Mouse (Mus musculus) adrenal gland, adult (tissue): ENCODE measurements around the gene Ptprs.

Experiments
- DNase-seq, 2 experiments: peaks; one replicate each; pipeline ENCODE4 v3.0.0; 2022 to 2023; ENCODE audit warnings: low spot score in 1 of 2; ENCODE audit not compliant: inconsistent age in 2 of 2

The Ptprs gene

DNA sequence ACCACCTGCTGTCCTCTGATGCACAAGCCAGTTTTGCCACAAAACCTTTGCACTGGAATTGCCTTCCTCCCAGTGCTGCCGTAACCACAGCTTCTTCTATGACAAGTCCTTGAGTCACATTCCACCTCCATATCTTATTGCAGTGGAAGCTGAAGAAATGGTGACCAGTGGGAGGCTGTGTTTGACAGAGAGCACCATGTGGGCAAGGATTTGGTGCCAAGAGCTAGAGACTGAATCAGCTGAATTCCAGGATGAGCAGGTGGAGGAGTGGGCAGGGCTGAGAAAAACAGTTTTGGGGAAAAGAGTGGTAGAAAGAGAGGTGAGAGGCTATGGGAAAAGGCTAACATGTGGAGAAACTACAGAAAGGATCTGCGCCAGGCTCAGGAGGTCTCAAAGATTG is 17.6 kb upstream of the Ptprs start:
- no peak for DNase-seq

DNA sequence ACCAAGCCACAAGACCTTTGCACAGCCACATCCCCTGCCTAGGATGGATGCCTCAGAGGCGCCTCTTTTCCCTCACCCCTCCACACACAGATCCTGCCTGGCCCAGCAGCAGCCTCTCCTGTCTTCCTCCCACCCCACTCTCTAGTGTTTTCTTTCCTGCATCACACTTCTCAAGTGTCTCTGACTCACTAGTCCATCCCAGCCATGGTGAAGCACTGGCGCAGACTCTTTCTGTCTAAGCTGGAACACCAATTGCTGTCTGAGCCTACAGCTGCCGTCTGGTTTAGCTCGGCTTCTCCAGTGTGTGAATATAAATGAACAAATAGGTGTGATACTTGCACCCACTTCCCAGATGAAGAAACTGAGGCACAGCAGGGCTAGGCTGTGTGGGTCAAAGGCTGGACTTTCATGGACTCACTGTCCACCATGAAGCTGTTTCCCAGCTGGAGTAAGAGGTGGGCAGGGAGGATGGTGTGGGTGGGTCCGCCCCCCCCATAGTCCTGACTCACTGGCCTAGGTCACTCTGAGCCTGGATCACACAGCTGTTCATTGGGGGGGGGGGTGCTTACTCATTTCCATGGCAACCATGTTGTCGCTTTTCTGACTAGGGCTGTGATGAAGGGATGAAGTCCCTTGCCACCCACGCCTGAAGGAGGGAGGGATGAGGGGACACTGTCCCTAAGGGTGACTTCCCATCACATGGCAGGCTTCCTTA is 14.3 kb upstream of the Ptprs start:
- no peak for DNase-seq

DNA sequence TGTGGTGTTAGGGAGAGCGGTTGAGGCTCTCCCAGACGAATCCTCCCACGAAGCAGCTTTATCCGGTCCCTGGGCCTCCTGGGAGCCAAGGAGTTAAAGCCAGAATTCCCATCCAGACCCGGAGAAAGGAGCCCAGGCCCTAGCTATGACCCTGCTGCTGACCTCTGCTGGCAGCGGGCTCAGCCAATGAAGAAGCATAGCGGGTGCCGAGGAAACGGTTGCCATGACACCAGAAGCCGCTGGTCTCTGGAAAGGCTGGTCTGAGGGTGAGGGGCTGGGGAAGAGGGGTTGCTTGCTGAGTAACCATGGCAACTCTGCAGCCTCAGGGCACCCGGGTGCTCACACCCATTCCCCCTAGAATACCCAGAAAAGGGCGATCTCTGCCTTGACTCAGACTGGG is 11.7 kb upstream of the Ptprs start:
- no peak for DNase-seq

DNA sequence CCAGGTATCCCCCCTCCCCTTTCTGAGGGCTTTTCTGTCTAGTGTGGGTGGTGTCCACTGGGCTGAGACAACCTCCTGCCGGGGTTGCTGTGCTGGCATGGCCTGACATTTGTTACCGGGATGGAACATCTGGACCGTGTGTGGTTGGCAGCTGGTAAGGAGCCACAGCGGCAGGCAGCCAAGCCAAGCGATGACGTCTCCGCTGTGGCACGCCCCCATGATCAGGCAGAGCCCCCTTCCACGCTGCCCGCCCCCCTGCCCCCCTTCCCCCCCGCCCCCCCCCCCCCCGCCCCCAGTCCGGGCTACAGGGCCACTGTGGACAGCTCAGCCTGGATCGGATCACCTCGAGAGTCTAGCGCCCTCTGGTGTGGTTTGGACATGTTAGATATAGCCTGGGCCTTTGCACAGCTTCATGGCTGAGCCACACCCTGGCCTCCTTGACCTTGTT is 11.2 kb upstream of the Ptprs start:
- DNase-seq, result peak; percentile 59 to 80

DNA sequence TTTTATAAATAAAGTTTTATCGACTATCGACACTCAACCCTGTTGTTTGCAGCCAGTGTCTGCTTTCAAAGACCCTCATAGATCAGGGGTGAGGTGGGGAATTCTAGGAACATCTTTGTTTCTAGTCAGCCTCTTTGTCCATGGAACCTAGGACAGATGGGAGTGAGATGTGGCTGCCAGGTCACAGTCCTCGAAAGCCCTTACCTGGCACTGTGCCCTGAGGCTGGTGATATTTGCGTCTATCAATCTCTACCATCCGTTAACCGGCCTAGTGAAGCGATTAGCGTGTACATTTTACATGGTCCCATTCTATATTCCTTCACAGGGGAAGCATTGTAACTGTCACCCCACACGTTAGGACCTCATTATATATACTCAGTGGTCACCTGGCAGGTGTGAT is 9.6 kb upstream of the Ptprs start:
- no peak for DNase-seq

DNA sequence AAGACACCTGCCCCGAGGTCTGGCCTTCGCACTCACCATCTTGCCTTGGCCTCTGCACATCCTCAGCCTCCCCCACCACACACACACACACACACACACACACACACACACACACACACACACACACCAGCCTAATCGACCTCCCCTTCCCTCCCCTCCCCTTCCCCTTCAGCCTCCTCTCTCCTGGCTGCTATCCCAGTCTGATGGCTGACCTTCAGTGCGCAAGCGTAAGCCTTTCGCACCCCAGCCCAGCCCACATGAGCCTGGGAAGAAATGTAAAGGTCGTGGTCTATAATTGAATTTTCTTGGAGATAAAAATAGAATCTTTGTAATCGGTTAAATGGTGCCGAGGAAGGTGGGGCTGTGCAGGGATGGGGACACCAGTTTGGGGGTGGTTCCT is 8.8 kb upstream of the Ptprs start:
- peak in 1 of 2 experiments; percentile 67 for DNase-seq

DNA sequence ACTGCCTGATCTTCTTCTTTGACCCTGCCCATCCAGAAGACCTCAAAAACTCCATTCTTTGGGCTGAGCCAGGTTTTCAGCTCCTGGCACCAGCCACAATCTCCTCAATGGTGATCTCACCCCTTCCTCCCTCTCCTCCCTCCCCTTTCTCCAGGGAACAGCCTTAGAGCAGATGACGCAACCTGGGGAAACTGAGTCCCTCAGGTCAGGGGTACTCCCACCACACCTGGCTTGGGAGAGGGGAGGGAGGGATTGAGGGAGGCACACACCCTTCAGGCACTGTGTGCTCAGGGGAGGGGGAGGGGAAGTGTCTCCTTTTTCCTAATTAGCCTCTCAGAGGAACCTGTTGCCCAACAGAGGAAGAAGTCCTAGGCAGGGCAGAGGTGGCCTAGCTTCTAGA is 6.4 kb upstream of the Ptprs start:
- no peak for DNase-seq

DNA sequence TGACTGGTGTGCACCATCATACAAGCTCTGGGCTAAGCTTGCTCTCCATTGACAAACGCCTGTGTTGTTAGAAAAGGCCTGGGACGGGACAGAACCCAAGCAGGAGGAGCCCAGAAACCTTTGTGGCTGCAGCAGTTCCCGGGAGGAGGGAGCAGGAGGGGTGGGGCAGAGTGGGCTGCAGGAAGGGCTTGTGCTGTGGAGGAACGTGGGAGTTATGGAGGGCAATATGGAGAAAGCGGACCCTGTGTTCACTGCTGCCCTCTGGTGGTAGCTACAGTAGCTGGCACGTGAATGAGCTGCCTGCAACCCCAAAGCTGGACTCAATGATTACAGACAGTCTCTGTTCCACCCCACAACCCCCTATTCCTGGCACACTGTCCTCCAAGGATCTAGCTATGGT is 3.1 kb upstream of the Ptprs start:
- peak; percentile 81 to 94 for DNase-seq

DNA sequence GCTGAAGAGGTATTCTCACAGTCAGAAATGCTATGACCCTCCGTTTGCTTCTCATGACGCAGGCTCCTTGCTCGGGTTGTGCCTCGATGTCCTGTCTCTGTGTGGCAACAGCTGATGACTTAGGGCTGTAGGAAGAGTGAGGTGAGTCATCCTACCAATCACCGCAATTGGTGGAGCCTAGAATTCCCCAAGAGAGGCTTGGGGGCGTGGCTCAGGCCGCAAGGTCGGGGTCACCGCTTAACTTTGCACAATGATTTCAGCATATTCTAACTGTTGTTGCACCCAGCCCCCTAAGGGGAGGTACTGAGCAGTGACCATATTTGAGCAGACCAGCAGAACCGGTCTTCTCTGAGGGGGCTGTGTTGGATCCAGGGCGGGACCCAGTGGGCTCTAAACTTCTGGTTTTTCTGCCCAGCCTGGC is 1.9 kb upstream of the Ptprs start:
- DNase-seq, result peak; percentile 85 to 93

DNA sequence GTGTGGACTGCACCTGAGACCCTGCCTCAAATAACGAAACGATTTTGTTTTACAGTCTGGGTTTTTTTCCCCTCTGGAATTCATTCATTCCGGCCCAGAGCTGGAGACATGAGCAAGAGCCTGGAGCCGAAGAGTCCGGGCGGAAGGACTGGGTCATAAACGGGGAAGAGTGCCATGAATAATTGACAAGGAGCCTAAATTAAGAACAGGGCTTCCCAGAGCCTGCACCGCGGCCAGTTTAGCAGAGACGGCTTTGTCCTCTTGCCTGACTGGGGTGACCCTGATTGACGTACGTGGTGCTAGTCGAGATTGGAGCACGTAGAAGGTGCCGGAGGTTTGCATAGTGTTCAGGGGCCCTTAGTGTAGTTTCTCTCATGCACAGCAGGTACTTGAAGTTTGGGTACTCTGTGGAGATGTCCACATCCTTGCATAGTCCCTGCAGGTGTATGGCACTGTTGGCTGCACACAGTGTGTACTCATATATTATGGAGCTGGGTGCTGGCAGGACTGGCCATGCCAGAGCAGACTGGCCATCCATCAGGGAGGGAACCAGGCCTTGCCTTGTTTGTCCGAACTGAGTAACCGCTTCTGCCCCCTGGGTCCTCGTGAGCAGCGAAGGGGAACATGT is 1.0 kb upstream of the Ptprs start:
- DNase-seq, result peak; percentile 28 to 49

DNA sequence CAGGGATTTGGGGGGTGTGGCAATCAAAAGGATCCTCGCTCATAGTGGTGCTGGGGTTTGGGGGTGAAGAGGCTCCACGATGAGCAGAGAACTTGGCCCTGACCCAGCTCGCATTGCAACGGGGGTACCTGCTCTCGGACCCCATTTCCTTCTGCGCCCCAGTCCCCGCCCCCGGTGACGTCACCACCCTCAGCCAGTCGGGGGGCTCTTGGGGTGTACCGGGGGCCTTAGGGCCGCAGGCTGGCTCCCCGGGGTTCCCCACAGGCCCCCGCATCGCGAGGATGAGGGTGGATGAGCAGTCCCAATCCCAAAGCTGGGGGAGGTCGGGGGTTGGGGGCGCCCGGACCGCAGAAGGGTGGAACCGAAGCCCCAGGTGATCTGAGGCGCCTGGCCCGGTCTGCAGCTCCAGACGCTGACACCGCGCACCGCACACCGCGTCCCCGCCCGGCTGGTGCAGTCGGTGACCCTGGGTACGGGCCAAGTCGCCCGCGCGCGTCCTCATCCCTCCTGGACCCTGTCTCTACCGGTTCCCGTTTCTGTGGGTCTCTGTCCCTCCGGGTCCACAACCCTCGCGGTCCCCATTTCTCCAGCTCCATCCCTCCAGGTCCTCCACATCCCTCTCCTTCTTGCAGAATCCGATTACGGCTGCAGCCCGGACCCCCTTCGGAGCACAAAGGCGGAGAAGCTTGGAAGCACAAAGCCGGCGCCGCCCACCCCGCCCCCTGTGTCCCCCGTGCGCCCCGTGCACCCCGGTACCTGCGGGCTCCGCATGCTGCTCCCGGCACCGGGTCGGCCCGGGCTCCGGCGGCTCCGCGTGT is 490 bp downstream of the Ptprs start:
- peak; percentile 80 to 88 for DNase-seq

DNA sequence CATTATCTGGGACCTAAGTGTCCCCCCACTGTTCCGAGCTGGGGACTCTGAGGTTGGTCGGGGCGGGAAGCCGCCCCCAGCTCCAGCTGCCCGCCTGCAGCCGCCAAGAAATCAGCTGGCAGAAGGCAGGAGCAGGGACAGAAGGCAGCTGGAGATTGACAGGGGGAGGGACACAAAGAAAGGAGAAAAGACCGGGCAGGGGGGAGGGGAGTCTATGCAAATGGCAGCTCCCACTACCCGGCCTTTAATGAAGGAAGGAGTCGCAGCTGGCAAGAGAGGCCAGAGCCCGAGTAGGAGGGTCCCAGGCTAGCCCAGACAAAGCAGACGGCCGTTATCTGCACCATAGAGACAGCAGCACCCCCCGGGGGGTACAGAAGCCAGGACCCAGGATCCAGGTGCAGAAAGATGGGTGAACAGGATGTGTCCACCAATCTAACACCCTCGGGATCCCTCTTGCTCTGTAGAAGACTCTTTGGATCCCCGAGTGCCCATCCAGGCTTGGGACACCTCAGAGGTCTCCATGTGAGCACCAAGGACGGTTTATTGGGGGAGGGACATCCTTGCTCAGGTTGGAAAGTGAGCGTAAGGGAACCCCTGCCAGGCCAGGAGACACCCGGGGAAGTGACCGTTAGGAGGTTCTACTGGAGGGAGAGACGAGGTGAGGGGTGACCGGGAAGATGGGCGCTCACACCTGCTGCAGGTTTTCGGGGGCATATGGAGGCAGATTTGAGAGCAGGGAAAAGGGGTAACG is 1.3 kb downstream of the Ptprs start:
- DNase-seq, result peak; percentile 50 to 80

DNA sequence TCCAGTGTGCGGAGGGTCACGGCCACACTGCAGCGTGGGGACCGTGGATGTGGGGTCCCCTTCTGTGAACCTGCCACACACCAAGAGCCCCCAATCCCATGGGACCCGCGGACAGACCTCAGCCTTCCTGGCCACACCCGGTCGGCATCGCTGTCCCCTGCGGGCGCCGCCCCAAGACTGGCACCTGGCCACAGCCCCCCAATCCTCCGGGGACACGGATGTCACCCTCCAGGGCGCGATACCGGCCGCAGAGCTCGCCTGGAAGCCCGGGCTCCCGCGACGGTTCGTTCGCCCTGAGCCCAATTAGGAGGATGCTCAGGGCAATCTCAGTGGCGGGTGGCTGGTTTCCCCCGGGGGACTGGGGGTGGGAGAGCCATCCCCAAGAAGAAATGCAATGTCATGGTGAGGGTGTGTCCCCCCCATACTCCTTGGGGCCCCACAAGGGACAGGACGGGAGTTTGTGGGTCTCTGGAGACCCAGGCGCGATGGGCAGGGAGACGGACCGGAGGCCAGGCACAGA is 1.9 kb downstream of the Ptprs start:
- peak; percentile 50 to 80 for DNase-seq

DNA sequence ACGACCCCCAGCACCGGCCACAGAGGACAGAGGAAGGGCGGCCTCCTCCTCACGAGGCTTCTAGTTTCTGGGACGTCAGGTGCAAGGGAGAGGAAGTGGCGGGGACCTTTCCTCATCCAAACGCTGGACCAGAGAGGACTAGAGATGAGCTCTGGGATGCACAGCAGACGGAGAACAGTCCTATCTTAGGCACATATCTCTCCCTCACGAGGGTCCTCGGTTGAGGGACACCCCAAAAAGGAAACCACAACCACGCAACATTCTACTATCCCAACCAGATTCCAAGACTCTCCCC is 2.7 kb downstream of the Ptprs start:
- peak in 1 of 2 experiments; percentile 70 for DNase-seq

DNA sequence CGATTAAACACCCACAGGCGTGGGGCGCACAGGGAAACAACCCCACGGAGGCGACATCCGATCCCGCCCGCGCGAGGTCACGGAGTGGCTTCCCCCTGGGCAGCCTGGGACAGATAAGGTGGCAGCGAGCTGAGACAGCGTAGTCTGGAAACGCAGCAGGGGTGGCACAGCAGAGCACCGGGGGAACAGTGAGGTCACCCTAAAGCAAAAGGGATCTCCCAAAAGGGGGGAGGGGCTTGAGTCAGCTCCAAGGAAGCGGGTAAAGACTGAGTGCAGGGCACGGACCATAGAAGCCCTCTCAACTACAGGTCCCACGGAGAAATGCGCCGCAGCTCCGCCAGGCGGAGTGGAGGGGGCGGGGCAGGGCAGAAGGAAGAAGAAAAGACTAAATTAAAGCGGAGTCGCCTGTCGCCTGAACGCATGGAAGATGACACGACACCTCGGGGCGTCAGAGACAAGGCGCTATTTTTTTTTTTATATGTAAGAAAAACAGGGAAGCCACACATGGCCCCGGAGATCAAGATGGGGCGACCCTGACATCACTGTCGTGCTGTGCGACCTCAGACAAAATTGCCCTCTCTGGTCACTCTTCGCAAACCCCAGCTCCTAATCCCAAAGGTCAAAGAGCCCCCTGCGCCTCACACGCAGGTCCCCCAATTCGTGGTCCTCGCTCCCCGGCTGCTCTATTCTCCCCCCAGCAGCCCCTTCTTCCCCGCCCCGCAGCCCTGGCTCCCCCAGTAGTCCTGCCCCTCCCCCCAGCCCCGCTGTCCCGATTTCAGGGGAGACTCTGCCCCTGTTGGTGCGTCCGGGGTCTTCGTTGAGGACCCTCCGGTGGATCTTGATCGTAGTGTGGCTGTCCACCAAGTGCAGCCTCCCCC is 3.3 kb downstream of the Ptprs start:
- DNase-seq, result peak; percentile 85 to 89

DNA sequence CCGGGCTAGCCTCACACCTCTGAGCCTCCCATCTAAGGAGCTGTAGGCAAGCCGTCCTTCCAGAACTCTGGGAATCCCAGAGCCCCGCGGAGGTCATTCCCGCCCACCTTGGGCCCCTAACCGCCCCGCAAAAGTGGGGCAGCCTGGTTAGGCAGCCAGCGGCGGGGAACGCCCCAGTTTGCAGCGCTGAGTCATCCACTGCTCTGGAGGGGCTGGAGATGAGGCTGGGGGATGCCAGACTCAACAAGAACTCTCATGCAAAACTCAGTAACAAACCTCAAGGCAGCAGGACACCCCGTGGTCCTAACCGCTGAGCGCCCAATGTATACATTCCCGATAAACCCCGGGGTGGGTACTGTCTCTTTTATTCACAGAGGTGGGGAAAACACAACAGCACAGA is 4.2 kb downstream of the Ptprs start:
- peak; percentile 67 to 78 for DNase-seq

DNA sequence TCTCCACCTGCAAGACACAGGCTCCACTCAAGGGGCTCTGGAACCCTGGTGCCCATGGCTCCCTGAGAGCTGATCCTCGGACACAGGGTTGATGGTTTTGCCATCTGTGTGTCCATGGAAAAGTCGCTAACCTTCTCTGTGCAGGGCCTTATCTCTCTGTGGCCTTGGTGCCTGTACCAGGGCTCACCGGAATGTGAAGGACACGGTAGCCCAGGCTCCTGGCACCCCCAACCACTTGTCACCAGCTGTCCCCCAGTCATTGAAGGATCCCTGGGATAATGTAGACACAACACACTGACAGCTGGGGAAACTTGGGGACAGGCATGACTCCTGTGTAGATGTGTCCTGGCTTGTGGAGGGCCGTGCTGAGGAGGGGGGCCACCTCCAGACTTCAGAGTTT is 5.1 kb downstream of the Ptprs start:
- DNase-seq, result peak; percentile 82 to 86

DNA sequence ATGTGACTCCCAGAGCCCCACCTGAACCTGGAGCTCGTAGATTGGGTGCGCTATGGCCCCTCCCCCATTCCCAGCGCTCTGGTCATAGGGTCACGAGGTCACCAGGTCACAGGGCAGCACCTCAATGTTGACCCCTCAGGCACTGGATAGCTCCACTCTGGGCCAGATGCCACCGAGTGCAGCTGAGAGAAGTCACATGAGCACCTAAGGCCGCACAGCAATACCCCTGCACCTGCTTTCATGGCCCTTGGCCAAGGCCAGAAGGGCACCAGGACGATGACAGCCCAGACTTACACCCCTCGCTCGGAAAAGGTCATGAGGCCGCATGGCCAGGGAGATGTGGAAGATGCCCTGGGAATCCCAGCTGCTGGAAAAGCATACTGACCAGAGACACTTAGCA is 5.7 kb downstream of the Ptprs start:
- DNase-seq, result peak; percentile 63 to 68

DNA sequence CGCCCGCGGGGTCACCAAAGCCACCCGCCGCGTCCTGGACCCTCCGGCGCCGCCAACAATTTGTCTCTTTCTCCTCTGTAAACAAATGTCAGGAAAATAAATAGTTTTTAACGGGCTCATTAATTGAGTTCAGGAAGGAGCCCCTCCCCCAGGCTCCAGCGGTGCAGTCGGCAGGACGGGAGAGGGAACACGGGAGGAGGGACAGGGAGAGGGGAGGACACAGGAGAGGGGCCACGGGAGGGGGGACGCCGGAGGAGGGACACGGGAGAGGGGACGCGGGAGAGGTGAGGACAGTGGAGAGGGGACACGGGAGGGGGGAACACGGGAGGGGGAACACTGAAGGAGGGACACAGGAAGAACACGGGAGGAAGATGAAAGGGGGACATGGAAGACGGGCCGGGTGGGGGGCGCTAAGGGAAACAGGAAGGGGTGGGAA is 6.3 kb downstream of the Ptprs start:
- peak; percentile 51 to 72 for DNase-seq

DNA sequence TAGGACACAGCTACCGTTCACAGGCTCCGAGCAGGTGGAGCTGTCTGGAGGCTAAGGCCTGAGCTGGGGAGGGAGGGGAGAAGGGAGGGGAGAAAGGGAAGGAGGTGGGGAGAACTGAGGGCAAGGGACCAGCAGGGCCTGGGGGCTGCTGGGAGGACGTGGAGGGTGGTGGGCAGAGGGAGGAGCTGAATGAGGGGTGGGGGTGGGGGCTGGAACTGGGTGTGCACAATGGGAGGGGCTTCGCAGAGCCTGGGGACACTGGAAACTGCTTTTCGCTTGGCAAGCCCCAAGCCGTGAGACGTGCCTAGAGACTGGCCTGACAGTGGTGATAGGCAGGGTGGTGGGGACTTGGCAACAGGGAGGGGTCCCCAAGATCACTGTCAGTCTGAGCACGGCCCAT is 7.0 kb downstream of the Ptprs start:
- DNase-seq, result no peak
